Mouse (Mus musculus) lung, postnatal 0 days (tissue): ENCODE results near the gene Tesc. TPM values are rescaled to one million over a fixed set of nuclear protein-coding genes. Genes with fewer than 3 reads are reported as not detected.

Experiments
- ATAC-seq: fragments of 200-750 bp; cut with Nextera tagmentation; 2 replicates; pipeline ENCODE4 v1.8.0; 2017; ENCODE audit warnings: moderate library complexity
- DNase-seq: peaks from one replicate; pipeline ENCODE4 v3.0.0-alpha.2; 2016; ENCODE audit warnings: low spot score
- H3K27ac ChIP-seq: fragments of 300-500 bp; sonication (generic); 2 replicates; pipeline ENCODE4 v1.5.1; 2014; ENCODE audit warnings: antibody characterized with exemption, mild to moderate bottlenecking, low read length, mixed read lengths
- H3K27me3 ChIP-seq: fragments of 300-500 bp; sonication (generic); replicated peaks from 2 replicates; pipeline ENCODE4 v1.6.1; 2014; ENCODE audit warnings: low read length, mixed read lengths; ENCODE audit not compliant: insufficient read depth
- H3K36me3 ChIP-seq: fragments of 300-500 bp; sonication (generic); 2 replicates; pipeline ENCODE4 v1.6.1; 2014; ENCODE audit warnings: low read length, mixed read lengths; ENCODE audit not compliant: insufficient read depth
- H3K4me1 ChIP-seq: fragments of 300-500 bp; sonication (generic); 2 replicates; pipeline ENCODE4 v1.6.1; 2014; ENCODE audit warnings: antibody characterized with exemption, low read depth, low read length, mixed read lengths; ENCODE audit not compliant: insufficient read depth
- H3K4me2 ChIP-seq: fragments of 300-500 bp; sonication (generic); replicated peaks from 2 replicates; pipeline ENCODE4 v1.6.1; 2014; ENCODE audit warnings: low read depth, mild to moderate bottlenecking, low read length, moderate library complexity, mixed read lengths
- H3K4me3 ChIP-seq: fragments of 300-500 bp; sonication (generic); 2 replicates; pipeline ENCODE4 v1.5.1; 2014; ENCODE audit warnings: low read depth, low read length
- H3K9ac ChIP-seq: fragments of 300-500 bp; sonication (generic); replicated peaks from 2 replicates; pipeline ENCODE4 v1.6.1; 2014; ENCODE audit warnings: low read depth, mild to moderate bottlenecking
- H3K9me3 ChIP-seq: fragments of 300-500 bp; sonication (generic); 2 replicates; pipeline ENCODE4 v1.6.1; 2016; ENCODE audit warnings: low read length, mixed read lengths
- CTCF ChIP-seq: IDR thresholded peaks from 2 replicates; pipeline ENCODE4 v1.5.1; 2016; ENCODE audit warnings: antibody characterized with exemption, mild to moderate bottlenecking
- EP300 ChIP-seq: IDR thresholded peaks from 2 replicates; pipeline ENCODE4 v1.6.1; 2016; ENCODE audit warnings: antibody characterized with exemption, mild to moderate bottlenecking, control low read depth
- WGBS: fragments of 180-500 bp; shearing (Covaris S2); extraction: QIAGEN DNeasy Blood & Tissue Kit; methylation state at CpG from one replicate; pipeline ENCODE4 v1.1.7; 2014; 5-methylcytosine and 5-hydroxymethylcytosine counted together
- polyA plus RNA-seq: library from polyadenylated mRNA; unstranded; fragments of >200 nt; fragmentation: Nextera tagmentation; extraction: Ambion mirVana; gene quantifications from 2 replicates; pipeline ENCODE4 v1.2.1, GENCODE M21; 2015

The Tesc gene
- polyA plus RNA-seq, 1 experiment from 2014 or later = 1.5 TPM

DNA sequence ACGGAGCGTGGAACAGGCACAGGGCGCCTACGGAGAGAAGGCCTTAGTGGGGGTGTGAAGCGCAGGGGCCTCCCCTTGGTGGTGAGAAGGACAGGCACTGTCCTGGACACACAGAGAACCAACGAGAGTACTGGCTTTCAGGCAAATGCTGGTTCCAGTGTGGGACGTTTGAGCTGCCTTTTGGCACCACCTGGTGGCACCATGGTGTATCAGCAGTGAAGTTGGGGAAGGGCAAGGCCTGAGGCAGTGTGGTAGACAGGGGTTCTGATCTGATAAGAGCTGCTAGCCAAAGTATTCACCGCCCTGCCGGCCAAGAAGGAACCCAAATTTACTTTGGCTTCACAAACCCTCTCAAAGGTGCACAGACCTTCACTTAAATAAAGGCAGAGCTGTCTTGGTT is 41.8 kb downstream of the Tesc start:
- 40% methylated on average over 9 of the region's 9 CpGs for WGBS
- ATAC-seq = peak; percentile 58
- no peak overlapping the region for H3K9ac ChIP-seq

GRCm38 (mm10) chr5:118071766-118072165 is 44.2 kb downstream of the Tesc start:
- TF ChIP-seq EP300 (no peak), CTCF (no peak)
- ATAC-seq = no peak
- Histone ChIP-seq H3K27ac (no peak overlapping the region), H3K9me3 (no peaks in the 10 kb centered on the region), H3K36me3 (peaks cover 35% of the 10 kb centered on the region), H3K4me2 (no peak overlapping the region), H3K4me1 (no peaks in the 10 kb centered on the region), H3K27me3 (no peaks in the 10 kb centered on the region), H3K9ac (no peak overlapping the region), H3K4me3 (no peak overlapping the region)
- WGBS = 84% methylated on average over 5 of the region's 5 CpGs
- DNase-seq = no peak

More for the DNA sequence above, 41.8 kb downstream of the Tesc start:
- Histone ChIP-seq H3K4me2 (no peak overlapping the region), H3K4me1 (no peaks in the 10 kb centered on the region), H3K27ac (no peak overlapping the region), H3K4me3 (no peak overlapping the region), H3K36me3 (peaks cover 24% of the 10 kb centered on the region), H3K27me3 (no peaks in the 10 kb centered on the region), H3K9me3 (no peaks in the 10 kb centered on the region)
- DNase-seq = peak; percentile 79
- TF ChIP-seq CTCF (peak; percentile 92), EP300 (no peak)

DNA sequence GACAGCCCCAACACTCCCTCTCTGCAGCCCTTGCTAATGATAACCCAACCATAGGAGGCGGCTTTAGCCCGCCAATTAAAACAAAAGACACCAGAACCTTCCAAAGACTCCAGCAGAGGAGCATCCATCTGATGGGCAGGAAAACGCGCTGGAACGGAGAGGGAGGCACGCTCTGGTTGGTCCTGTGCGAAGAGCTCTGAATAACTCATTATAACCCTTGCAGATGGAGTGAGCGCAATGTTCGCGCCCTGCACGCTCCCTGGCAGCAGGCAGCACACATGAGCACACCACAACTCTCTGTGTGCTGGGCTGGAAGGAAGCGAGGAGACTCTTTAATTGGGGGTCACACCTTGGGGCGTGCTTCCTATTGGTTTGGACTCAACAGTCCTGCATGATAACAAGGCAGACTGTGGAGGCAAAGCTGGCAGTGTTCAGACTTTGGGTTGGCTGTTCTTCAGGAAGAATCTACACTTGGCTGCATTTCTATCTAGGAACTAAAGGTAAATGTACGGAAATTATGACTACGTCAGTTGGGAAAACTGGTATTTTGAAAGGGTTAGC is 45.8 kb downstream of the Tesc start:
- Histone ChIP-seq H3K9me3 (no peaks in the 10 kb centered on the region), H3K4me1 (no peaks in the 10 kb centered on the region), H3K9ac (no peak overlapping the region), H3K36me3 (peaks cover 33% of the 10 kb centered on the region), H3K27me3 (no peaks in the 10 kb centered on the region), H3K27ac (no peak overlapping the region), H3K4me2 (no peak overlapping the region), H3K4me3 (no peak overlapping the region)
- DNase-seq = no peak
- 95% methylated on average over 15 of the region's 15 CpGs for WGBS
- TF ChIP-seq EP300 (no peak), CTCF (no peak)
- no peak for ATAC-seq

- no peaks in the 10 kb centered on the region for H3K9me3 ChIP-seq
- no peak overlapping the region for H3K4me3 ChIP-seq
- DNase-seq (peak; percentile 13), ATAC-seq (no peak)
- TF ChIP-seq EP300 = no peak
- TF ChIP-seq CTCF = no peak
- no peak overlapping the region for H3K27ac ChIP-seq
- no peak overlapping the region for H3K9ac ChIP-seq
- H3K36me3 ChIP-seq = peaks cover 21% of the 10 kb centered on the region
- 77% methylated on average over 15 of the region's 15 CpGs for WGBS
- H3K4me1 ChIP-seq = no peaks in the 10 kb centered on the region
- no peak overlapping the region for H3K4me2 ChIP-seq
- no peaks in the 10 kb centered on the region for H3K27me3 ChIP-seq
Observed at GRCm38 (mm10) chr5:118076721-118077592, 49.4 kb downstream of the Tesc start.

- Histone ChIP-seq H3K9me3 (no peaks in the 10 kb centered on the region), H3K4me2 (no peak overlapping the region), H3K27me3 (no peaks in the 10 kb centered on the region), H3K27ac (no peak overlapping the region), H3K36me3 (peaks cover 21% of the 10 kb centered on the region), H3K4me1 (no peaks in the 10 kb centered on the region; the same call in 1 of the 2 replicates), H3K4me3 (no peak overlapping the region), H3K9ac (no peak overlapping the region)
- TF ChIP-seq CTCF (no peak), EP300 (no peak)
- 70% methylated on average over 6 of the region's 6 CpGs for WGBS
- ATAC-seq (no peak), DNase-seq (no peak)
Observed at GRCm38 (mm10) chr5:118078550-118078949, 51.0 kb downstream of the Tesc start.

GRCm38 (mm10) chr5:118079354-118079753 is 51.8 kb downstream of the Tesc start:
- no peaks in the 10 kb centered on the region for H3K27me3 ChIP-seq
- peaks cover 15% of the 10 kb centered on the region for H3K36me3 ChIP-seq
- no peak overlapping the region for H3K9ac ChIP-seq
- no peak for TF ChIP-seq EP300
- H3K9me3 ChIP-seq = no peaks in the 10 kb centered on the region
- no peak overlapping the region for H3K27ac ChIP-seq
- no peak for ATAC-seq
- no peaks in the 10 kb centered on the region; the same call in 1 of the 2 replicates for H3K4me1 ChIP-seq
- 74% methylated on average over 6 of the region's 6 CpGs for WGBS
- no peak overlapping the region for H3K4me3 ChIP-seq
- no peak for DNase-seq
- no peak overlapping the region for H3K4me2 ChIP-seq
